Mouse (Mus musculus) lung, postnatal 25 days (tissue): ENCODE data around the gene Zdhhc16.

Experiments
- DNase-seq: peaks from one replicate; pipeline ENCODE4 v3.0.0; 2022; ENCODE audit warnings: low spot score

The Zdhhc16 gene

GRCm38 (mm10) chr19:41933179-41934086, at the start of gene Zdhhc16, which contains the start of gene Exosc1:
TSS of gene Zdhhc16 (plus strand) at chr19:41933480.
TSS of gene Exosc1 (minus strand) at chr19:41933423.
- peak; percentile 99 for DNase-seq

GRCm38 (mm10) chr19:41883882-41884281, 49.4 kb upstream of the Zdhhc16 start:
- DNase-seq, result no peak

- no peak for DNase-seq
Observed at GRCm38 (mm10) chr19:41888191-41888590, 45.1 kb upstream of the Zdhhc16 start.

GRCm38 (mm10) chr19:41894959-41895358, 38.3 kb upstream of the Zdhhc16 start:
- no peak for DNase-seq

GRCm38 (mm10) chr19:41895460-41896318, 37.6 kb upstream of the Zdhhc16 start, which contains the start of gene Rrp12:
TSS of gene Rrp12 (minus strand) at chr19:41896173.
- peak; percentile 94 for DNase-seq

- DNase-seq, result no peak
Observed at GRCm38 (mm10) chr19:41896319-41896711, 37.0 kb upstream of the Zdhhc16 start.

GRCm38 (mm10) chr19:41898860-41899259, 34.4 kb upstream of the Zdhhc16 start:
- DNase-seq, result peak; percentile 50

- peak; percentile 31 for DNase-seq
Observed at GRCm38 (mm10) chr19:41900495-41901090, 32.7 kb upstream of the Zdhhc16 start.

- DNase-seq, result no peak
Observed at GRCm38 (mm10) chr19:41901696-41902095, 31.6 kb upstream of the Zdhhc16 start.

- no peak for DNase-seq
Observed at GRCm38 (mm10) chr19:41902848-41903593, 30.3 kb upstream of the Zdhhc16 start.

GRCm38 (mm10) chr19:41905246-41905645, 28.0 kb upstream of the Zdhhc16 start:
- DNase-seq, result no peak

GRCm38 (mm10) chr19:41906311-41907078, 26.8 kb upstream of the Zdhhc16 start:
- DNase-seq, result no peak

GRCm38 (mm10) chr19:41907079-41907760, 26.1 kb upstream of the Zdhhc16 start:
- no peak for DNase-seq

- DNase-seq, result no peak
Observed at GRCm38 (mm10) chr19:41908736-41909135, 24.5 kb upstream of the Zdhhc16 start.

- no peak for DNase-seq
Observed at GRCm38 (mm10) chr19:41910396-41910795, 22.9 kb upstream of the Zdhhc16 start.

- peak; percentile 96 for DNase-seq
Observed at GRCm38 (mm10) chr19:41911178-41912073, 21.9 kb upstream of the Zdhhc16 start, which contains the start of gene Pgam1. TSS of gene Pgam1 (plus strand) at chr19:41911923.

- DNase-seq, result no peak
Observed at GRCm38 (mm10) chr19:41912121-41913080, 20.9 kb upstream of the Zdhhc16 start.
